Mouse (Mus musculus) adrenal gland, postnatal 10 days (tissue): ENCODE data around the gene Mcur1. TPM values are rescaled to one million over a fixed set of nuclear protein-coding genes. Genes with fewer than 3 reads are reported as not detected.

Experiments used
- total RNA-seq, 2 experiments: library from RNA; stranded (reverse); gene quantifications; 2 replicates each; pipeline ENCODE4 v1.2.3; 2021

Mcur1 gene
- total RNA-seq, 2 experiments from 2014 or later, result 66.3 to 83.1 TPM

Other genes starting within 250 kb of the Mcur1 start
- gene Sirt5, start 194.7 kb downstream of the Mcur1 start, total RNA-seq, result 10 to 100 TPM; 24.9 to 34.0 TPM
- 100 to 1,000 TPM; 109 to 122 TPM for gene Nol7, start 161.8 kb downstream of the Mcur1 start, total RNA-seq
- gene Ranbp9, start 78.9 kb downstream of the Mcur1 start, total RNA-seq, result 10 to 100 TPM; 53.1 to 59.9 TPM
- gene Rnf182, start 55.5 kb upstream of the Mcur1 start, total RNA-seq, result 1 to 10 TPM; 1.7 to 2.5 TPM
- gene Cd83, start 224.6 kb upstream of the Mcur1 start, total RNA-seq, result 1 to 10 TPM; 4.2 to 5.7 TPM